Mouse (Mus musculus) urinary bladder, postnatal 25 days (tissue): ENCODE results near the gene Gpr39.
A peak's percentile ranks its signal among the peaks of the same experiment; 100 is the strongest.

ENCODE experiments used
- DNase-seq: peaks from one replicate; pipeline ENCODE4 v3.0.0; 2022; ENCODE audit warnings: low spot score

Gpr39 gene

GRCm38 (mm10) chr1:125808426-125808825 is 131.6 kb downstream of the Gpr39 start:
- no peak for DNase-seq

DNA sequence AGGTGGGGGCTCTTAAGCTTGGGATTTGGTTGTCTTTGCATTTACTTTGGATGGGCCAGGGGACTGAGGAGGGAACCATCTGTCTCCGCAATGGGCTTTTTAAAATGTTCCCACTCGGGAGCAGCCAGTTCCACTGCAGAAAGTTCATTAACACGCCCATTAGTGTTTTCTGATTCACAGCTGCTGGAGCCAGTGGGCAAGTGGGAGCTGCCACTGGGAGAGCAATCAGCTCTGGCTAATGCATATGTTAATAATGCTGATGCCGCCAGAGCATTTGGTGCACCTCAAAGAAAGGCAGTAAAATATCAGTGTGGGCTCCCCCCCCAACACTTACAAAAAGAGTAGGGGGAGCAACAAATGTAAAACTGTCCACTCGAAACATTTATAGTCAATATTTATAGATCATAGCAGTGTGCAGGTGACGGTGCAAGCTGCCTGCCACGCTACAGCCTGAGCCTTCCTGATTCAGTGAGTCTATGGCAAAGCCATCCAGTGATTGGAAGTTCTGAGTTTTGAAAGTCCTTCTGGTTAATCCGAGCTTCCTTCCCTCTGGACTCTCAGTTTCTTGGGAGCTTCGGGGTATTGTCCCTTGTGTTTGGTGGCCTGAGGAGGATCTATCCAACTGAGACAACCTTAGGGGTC is 136.5 kb downstream of the Gpr39 start:
- DNase-seq = no peak

DNA sequence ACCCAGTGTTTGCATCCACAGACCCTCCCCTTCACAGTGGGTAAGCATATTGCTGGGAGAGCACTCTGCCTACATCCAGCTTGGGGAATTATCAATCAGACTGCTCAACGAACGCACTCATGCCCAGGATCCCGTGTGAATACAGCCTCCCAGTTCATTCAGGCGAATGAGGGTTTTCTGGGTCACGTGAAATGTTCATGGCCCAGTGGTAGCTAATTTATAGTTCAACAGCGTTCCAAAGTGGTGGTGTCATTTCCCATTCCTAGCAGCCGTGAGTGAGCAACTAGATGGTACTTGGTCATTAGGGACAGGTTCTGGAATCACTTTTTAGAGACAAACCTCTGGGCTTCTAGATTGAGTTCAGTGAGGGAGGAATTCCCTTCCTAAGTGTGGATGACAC is 144.3 kb downstream of the Gpr39 start:
- no peak for DNase-seq

- no peak for DNase-seq
Measured at GRCm38 (mm10) chr1:125823611-125824010, 146.8 kb downstream of the Gpr39 start.

DNA sequence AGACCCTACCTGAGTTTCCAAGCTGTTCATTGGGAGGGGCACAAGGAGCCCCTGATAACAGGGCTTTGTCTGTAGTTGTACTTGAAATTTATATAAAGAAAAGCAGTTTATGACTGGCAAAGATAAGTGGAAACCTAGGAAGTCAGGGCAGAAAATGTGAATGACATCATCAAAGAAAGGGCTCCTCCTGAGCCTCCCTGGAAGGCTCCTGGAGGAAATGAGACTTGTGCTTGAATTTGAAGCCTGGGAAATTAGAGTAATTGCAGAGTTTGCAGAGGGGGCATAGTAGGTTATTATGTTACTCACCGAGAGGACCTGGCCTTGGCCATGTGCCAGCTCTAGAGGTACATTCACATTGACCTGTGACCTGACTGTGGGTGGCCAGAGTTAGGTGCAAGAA is 160.7 kb downstream of the Gpr39 start:
- DNase-seq = no peak

DNA sequence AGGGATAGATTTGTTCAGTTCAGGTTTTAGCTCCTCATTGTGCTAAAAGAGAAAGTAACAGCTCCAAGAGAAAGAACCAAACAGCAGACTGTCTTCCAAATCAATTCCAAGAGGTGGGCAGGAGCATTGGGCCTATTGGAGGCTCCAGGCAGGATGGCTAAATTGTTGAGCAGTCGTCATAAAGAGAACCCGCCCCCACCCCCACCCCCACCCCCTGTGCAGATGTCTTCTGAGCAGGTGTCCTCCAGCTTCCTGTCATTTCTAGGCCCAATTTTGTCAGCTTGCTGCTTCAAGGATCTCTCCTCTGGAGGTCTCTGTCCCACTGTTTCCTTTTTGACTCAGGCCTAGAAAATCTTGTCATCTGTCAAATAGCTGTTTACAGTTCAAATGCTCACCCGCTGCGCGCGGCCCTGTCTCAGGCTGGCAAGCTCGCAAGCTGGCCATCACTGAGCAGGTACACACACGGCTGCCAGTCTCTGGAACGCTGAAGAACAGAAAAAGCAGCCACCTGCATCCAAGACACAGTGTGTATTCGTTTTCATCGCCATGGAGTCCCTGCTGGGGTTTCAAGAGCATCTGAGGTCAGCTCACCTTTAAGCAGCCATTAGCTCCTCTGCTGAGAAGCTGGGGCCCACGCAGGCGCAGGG is 163.1 kb downstream of the Gpr39 start:
- no peak for DNase-seq

DNA sequence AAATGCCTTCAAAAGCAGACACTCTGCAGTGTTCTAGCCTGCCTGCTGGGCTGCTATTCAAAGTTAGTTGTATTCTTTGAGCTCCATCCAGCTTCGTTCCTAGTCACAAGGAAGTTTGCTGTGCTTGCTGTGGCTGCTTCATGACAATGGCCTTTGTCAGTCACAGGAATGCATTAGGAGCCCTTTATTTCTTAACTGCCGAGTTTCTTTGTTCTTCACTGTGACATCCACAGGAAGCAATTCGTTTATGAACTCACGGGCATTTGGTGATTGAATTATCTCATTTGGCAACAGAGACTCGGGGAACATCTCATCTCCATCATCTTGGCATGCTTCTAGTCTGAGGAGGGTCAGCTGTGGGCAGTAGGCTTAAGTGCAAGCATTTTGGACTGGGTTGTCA is 177.9 kb downstream of the Gpr39 start:
- DNase-seq = no peak

DNA sequence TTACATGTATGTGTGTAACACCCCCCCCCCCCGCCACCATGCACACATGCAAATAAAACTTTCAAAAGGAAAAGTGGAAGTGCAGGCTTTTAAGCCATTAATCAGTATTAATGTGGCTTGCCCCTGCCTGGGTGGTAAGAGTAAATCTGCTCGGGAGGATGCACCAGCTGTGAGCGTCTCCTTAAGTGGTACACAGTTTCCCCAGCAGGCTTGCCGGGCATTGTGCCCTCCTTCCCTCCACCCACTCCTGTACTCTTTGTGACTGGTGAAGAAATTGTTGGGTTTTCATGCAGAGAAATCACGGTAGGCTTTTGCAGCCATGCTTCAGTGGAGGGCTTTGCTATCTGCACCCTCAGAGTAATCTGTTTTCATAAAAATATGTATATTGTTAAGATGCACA is 181.8 kb downstream of the Gpr39 start:
- DNase-seq = no peak

DNA sequence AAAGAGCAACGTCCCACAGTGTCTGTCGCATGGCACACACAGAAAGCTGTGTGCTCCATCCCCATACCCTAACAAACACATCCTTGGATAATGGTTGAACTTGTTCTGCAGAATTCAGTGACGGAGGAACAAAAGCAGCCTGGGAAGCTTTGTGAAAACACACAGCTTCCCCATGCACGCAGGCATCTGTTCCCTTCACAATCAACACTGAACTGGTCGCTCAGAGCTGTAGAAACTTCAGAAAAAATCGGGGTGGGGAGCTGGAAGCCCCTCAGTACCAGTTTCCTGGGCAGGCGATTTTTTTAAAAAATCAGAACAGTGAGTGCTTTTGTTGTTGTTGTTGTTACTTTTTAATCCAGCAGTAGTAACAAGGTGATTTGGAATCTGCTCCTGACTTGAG is 193.3 kb downstream of the Gpr39 start:
- no peak for DNase-seq

- DNase-seq = no peak
Measured at GRCm38 (mm10) chr1:125893158-125893557, 216.4 kb downstream of the Gpr39 start.

- peak; percentile 3 for DNase-seq
Measured at GRCm38 (mm10) chr1:125910211-125910870, 233.5 kb downstream of the Gpr39 start.

GRCm38 (mm10) chr1:125910871-125911265 is 234.1 kb downstream of the Gpr39 start:
- no peak for DNase-seq

GRCm38 (mm10) chr1:125911337-125911900 is 234.6 kb downstream of the Gpr39 start:
- DNase-seq = peak; percentile 9

DNA sequence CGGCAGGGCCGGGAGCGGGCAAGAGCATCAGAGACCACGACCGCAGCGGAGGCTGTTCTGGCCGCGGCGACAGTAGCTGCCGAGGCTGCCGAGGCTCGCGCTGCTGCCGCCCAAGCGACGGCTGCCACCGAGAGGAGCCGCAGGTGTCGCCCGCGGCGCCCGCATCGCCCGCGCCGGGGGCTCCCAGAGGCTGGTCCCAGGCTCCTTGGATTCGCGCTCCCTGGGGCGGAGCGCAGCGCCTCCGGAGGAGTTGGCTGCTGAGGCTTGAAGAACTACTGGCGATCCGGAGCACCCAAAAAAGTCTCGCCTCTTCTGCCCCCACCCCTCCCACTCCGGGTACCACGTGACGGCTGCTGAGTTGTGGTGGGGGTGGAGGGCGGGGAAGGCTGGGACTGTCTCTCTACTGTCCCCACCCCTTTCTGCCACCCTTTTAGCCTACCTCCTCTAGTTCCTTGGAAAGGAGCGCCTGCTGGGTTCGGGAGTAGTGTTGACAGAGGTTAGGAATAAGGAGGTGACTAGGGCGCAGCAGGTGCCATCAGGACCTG is 235.2 kb downstream of the Gpr39 start:
- DNase-seq = peak; percentile 10

- no peak for DNase-seq
Measured at GRCm38 (mm10) chr1:125912601-125913600, 236.1 kb downstream of the Gpr39 start, which contains the start of gene Lypd1. TSS of gene Lypd1 (minus strand) at chr1:125913101.

DNA sequence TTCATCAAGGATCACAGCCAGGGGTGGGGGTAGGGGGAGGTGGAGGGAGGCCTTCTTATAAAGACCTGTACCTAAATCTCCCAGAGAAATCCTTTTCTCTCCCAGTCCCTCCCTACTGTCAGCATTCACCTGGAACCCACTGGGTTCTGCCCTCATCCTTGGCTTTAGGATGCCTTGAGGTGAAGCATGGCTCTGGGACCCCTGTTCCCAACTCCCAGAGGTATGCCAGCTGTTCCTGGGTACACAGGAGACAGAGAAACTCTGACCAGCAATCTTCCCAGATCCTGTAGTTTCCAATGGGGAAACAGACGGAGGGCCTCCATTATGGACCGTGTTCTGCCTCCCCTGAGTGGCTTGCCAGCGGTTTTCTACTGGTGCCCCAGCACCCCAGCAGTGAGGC is 243.9 kb downstream of the Gpr39 start:
- DNase-seq = no peak

- DNase-seq = no peak
Measured at GRCm38 (mm10) chr1:125923062-125923461, 246.3 kb downstream of the Gpr39 start.
